Mouse (Mus musculus): ENCODE results near the gene Gm36176. TPM values are rescaled to one million over a fixed set of nuclear protein-coding genes. Genes with fewer than 3 reads are reported as not detected.
A peak's percentile ranks its signal among the peaks of the same experiment; 100 is the strongest.
"Not testable (repeated sequence)": the region's sequence is repeated elsewhere in the genome, so short reads cannot be mapped to it uniquely, and the experiment has no call there.

The Gm36176 gene
- not detected in 2 replicates for polyA plus RNA-seq (2014; fragmentation: Nextera tagmentation; extraction: Ambion mirVana)

DNA sequence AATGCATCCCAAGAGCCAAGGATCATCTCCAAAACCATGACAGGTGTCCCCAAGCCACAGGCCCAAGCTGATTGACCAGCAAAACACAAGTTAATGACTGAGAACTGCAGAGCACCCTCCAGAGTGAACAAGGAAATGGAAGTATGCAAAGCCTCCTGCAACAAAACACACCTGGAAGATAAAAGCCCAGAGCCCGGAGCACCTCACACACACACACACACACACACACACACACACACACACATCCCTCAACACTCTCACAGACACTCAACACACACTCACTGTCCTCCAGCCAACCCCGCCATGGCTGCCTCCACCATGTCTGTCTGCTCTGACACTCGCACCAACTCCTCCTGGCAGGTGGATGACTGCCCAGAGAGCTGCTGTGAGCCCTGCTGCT is at the start of gene Gm36176:
Gene Gm36176 (plus strand): TSS at position 301 of the 400 bp plus-strand sequence.
- ATAC-seq (ENCODE audit: low FRiP score): no peak
- Histone ChIP-seq H3K9me3 (ENCODE audit: control insufficient read depth, low read length) (peaks cover 6% of the 10 kb centered on the region; the same call in 1 of the 2 replicates), H3K4me3 (ENCODE audit: low read depth, low read length) (no peak within 1 kb of the TSS), H3K4me1 (ENCODE audit: control insufficient read depth, insufficient read depth, low read length) (no peaks in the 10 kb centered on the region), H3K27me3 (ENCODE audit: control insufficient read depth, insufficient read depth, low read length) (no peaks in the 10 kb centered on the region), H3K4me2 (no peak within 1 kb of the TSS), H3K9ac (ENCODE audit: low read length) (no peak within 1 kb of the TSS), H3K36me3 (ENCODE audit: control insufficient read depth, insufficient read depth, low read length) (no peaks in the 10 kb centered on the region), H3K27ac (ENCODE audit: low read depth, low read length) (no peak within 1 kb of the TSS)
- 65% methylated on average over 2 of the region's 3 CpGs for WGBS
- no peak for DNase-seq (ENCODE audit: low spot score, missing footprints)

DNA sequence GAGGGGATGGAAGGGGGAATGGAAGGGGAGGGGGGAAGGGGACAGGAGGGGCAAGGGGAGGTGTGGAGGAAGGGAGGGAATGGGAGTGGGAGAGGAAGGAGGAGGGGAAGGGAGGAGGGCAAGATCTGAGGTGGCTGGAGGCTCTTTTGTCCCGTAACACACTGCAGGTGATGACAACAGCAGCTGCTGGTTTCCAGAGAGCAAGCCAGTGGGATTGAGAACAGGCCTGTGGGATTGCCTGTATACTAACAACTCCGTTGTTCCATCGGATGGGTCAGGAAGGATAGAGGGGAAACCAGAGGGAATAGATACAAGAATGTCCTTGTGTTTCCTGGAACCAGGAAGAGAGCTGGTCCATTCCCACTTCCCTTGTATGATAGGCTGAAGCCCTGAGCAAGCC is 48.9 kb upstream of the Gm36176 start:
- Histone ChIP-seq H3K4me1 (ENCODE audit: control insufficient read depth, insufficient read depth, low read length) (peaks cover 2% of the 10 kb centered on the region; the same call in 1 of the 2 replicates), H3K27ac (ENCODE audit: low read depth, low read length) (no peak overlapping the region), H3K4me3 (ENCODE audit: low read depth, low read length) (no peak overlapping the region), H3K9me3 (ENCODE audit: control insufficient read depth, low read length) (no peaks in the 10 kb centered on the region), H3K27me3 (ENCODE audit: control insufficient read depth, insufficient read depth, low read length) (no peaks in the 10 kb centered on the region), H3K4me2 (no peak overlapping the region), H3K9ac (ENCODE audit: low read length) (no peak overlapping the region), H3K36me3 (ENCODE audit: control insufficient read depth, insufficient read depth, low read length) (no peaks in the 10 kb centered on the region)
- ATAC-seq (ENCODE audit: low FRiP score) (no peak), DNase-seq (ENCODE audit: low spot score, missing footprints) (peak; percentile 85)
- WGBS: 19% methylated on average over 3 of the region's 3 CpGs

- H3K9ac ChIP-seq (ENCODE audit: low read length); H3K27ac ChIP-seq (ENCODE audit: low read depth, low read length); ATAC-seq (ENCODE audit: low FRiP score); H3K9me3 ChIP-seq (ENCODE audit: control insufficient read depth, low read length); H3K27me3 ChIP-seq (ENCODE audit: control insufficient read depth, insufficient read depth, low read length); H3K4me2 ChIP-seq; H3K4me3 ChIP-seq (ENCODE audit: low read depth, low read length); H3K4me1 ChIP-seq (ENCODE audit: control insufficient read depth, insufficient read depth, low read length); H3K36me3 ChIP-seq (ENCODE audit: control insufficient read depth, insufficient read depth, low read length): not testable (repeated sequence)
- peak; percentile 81 for DNase-seq (ENCODE audit: low spot score, missing footprints)
- 31% methylated on average over 3 of the region's 3 CpGs for WGBS
These were observed 48.3 kb upstream of the Gm36176 start for GRCm38 (mm10) chr10:77798164-77798920.

DNA sequence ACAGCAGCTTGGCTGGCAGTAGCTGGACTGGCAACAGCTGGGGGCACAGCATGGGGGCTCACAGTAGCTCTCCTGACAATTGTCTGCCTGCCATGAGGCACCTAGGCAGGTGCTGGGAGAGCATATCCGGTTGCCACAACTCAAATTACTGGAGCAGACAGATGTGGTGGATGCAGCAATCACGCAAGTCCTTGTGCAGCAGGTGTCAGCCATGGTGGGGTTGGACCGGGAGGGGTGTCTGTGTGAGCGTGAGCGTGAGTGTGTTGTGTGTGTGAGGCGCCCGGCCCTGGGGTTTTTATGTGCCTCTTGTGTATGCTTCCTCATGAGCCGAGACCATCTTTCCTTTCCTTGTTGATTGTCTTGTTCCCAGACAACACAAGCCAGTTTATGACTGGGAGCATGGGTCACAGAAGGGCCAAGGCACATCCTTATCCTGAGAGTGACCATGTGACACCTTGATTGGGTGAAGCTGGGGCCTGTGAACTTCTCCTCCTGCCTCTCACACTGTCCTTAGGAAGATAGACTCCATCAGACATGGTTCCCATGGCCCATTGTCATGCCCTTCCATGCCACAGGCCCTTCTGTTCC is 47.6 kb upstream of the Gm36176 start, which contains the start of gene Gm19668:
Gene Gm19668 (minus strand): TSS at position 213 of the 588 bp plus-strand sequence.
- Histone ChIP-seq H3K27me3 (ENCODE audit: control insufficient read depth, insufficient read depth, low read length) (no peaks in the 10 kb centered on the region), H3K4me2 (no peak within 1 kb of the TSS), H3K4me1 (ENCODE audit: control insufficient read depth, insufficient read depth, low read length) (peaks cover 2% of the 10 kb centered on the region; the same call in 1 of the 2 replicates), H3K36me3 (ENCODE audit: control insufficient read depth, insufficient read depth, low read length) (no peaks in the 10 kb centered on the region), H3K9me3 (ENCODE audit: control insufficient read depth, low read length) (no peaks in the 10 kb centered on the region), H3K4me3 (ENCODE audit: low read depth, low read length) (no peak within 1 kb of the TSS), H3K9ac (ENCODE audit: low read length) (no peak within 1 kb of the TSS), H3K27ac (ENCODE audit: low read depth, low read length) (no peak within 1 kb of the TSS)
- peak; percentile 79 for DNase-seq (ENCODE audit: low spot score, missing footprints)
- 65% methylated on average over 8 of the region's 8 CpGs for WGBS
- no peak for ATAC-seq (ENCODE audit: low FRiP score)

- Histone ChIP-seq H3K9ac (ENCODE audit: low read length) (no peak overlapping the region), H3K36me3 (ENCODE audit: control insufficient read depth, insufficient read depth, low read length) (no peaks in the 10 kb centered on the region), H3K27me3 (ENCODE audit: control insufficient read depth, insufficient read depth, low read length) (no peaks in the 10 kb centered on the region), H3K9me3 (ENCODE audit: control insufficient read depth, low read length) (no peaks in the 10 kb centered on the region), H3K27ac (ENCODE audit: low read depth, low read length) (no peak overlapping the region), H3K4me3 (ENCODE audit: low read depth, low read length) (no peak overlapping the region), H3K4me2 (no peak overlapping the region), H3K4me1 (ENCODE audit: control insufficient read depth, insufficient read depth, low read length) (0 out of 2 replicates have a peak, but pooled peaks cover under 1% of the 10 kb centered on the region)
- WGBS: 81% methylated on average over 3 of the region's 3 CpGs
- no peak for ATAC-seq (ENCODE audit: low FRiP score)
- peak; percentile 35 for DNase-seq (ENCODE audit: low spot score, missing footprints)
These were observed 42.5 kb upstream of the Gm36176 start for GRCm38 (mm10) chr10:77804095-77804494.

GRCm38 (mm10) chr10:77811743-77812142 is 34.9 kb upstream of the Gm36176 start, which contains the start of gene Gm9507:
Gene Gm9507, minus strand, starts transcription at chr10:77811843.
- H3K27ac ChIP-seq (ENCODE audit: low read depth, low read length): no peak within 1 kb of the TSS
- H3K4me2 ChIP-seq: no peak within 1 kb of the TSS
- no peak within 1 kb of the TSS for H3K9ac ChIP-seq (ENCODE audit: low read length)
- H3K4me3 ChIP-seq (ENCODE audit: low read depth, low read length): no peak within 1 kb of the TSS
- peak; percentile 37 for DNase-seq (ENCODE audit: low spot score, missing footprints)
- H3K4me1 ChIP-seq (ENCODE audit: control insufficient read depth, insufficient read depth, low read length): no peaks in the 10 kb centered on the region
- H3K27me3 ChIP-seq (ENCODE audit: control insufficient read depth, insufficient read depth, low read length): no peaks in the 10 kb centered on the region
- 58% methylated on average over 5 of the region's 5 CpGs for WGBS
- ATAC-seq (ENCODE audit: low FRiP score): no peak
- no peaks in the 10 kb centered on the region for H3K36me3 ChIP-seq (ENCODE audit: control insufficient read depth, insufficient read depth, low read length)
- no peaks in the 10 kb centered on the region for H3K9me3 ChIP-seq (ENCODE audit: control insufficient read depth, low read length)

- Histone ChIP-seq H3K27ac (ENCODE audit: low read depth, low read length) (no peak within 1 kb of the TSS), H3K36me3 (ENCODE audit: control insufficient read depth, insufficient read depth, low read length) (no peaks in the 10 kb centered on the region), H3K4me1 (ENCODE audit: control insufficient read depth, insufficient read depth, low read length) (no peaks in the 10 kb centered on the region), H3K4me3 (ENCODE audit: low read depth, low read length) (no peak within 1 kb of the TSS), H3K9ac (ENCODE audit: low read length) (no peak within 1 kb of the TSS), H3K27me3 (ENCODE audit: control insufficient read depth, insufficient read depth, low read length) (no peaks in the 10 kb centered on the region), H3K4me2 (no peak within 1 kb of the TSS), H3K9me3 (ENCODE audit: control insufficient read depth, low read length) (no peaks in the 10 kb centered on the region)
- peak; percentile 75 for DNase-seq (ENCODE audit: low spot score, missing footprints)
- no peak for ATAC-seq (ENCODE audit: low FRiP score)
- 65% methylated on average over 4 of the region's 4 CpGs for WGBS
These were observed 32.2 kb upstream of the Gm36176 start, which contains the start of gene Gm2696 for GRCm38 (mm10) chr10:77814382-77814781. Gene Gm2696, plus strand, starts transcription at chr10:77814682.

DNA sequence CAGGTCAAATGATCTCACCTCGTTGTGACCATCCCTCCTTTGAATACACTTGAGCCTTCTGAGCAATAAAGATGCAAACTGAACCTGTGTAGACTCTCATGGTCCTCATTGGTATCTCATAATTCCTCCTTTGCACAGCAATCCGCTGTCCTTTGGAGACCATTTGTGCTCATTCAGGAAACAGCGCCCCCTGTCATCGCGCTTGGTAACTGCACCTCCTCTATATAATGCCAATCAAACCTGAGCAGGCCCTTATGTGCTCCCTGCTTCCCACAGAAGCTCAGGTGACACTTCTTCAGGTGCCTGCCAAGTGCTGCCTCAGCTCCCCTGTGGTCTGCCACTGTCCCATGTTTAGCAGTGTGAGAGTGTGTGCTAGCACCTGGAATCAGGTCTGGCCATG is 31.1 kb upstream of the Gm36176 start:
- Histone ChIP-seq H3K27ac (ENCODE audit: low read depth, low read length) (no peak overlapping the region), H3K27me3 (ENCODE audit: control insufficient read depth, insufficient read depth, low read length) (no peaks in the 10 kb centered on the region), H3K4me1 (ENCODE audit: control insufficient read depth, insufficient read depth, low read length) (no peaks in the 10 kb centered on the region), H3K36me3 (ENCODE audit: control insufficient read depth, insufficient read depth, low read length) (no peaks in the 10 kb centered on the region), H3K4me2 (no peak overlapping the region), H3K4me3 (ENCODE audit: low read depth, low read length) (no peak overlapping the region), H3K9me3 (ENCODE audit: control insufficient read depth, low read length) (no peaks in the 10 kb centered on the region), H3K9ac (ENCODE audit: low read length) (no peak overlapping the region)
- peak; percentile 90 for DNase-seq (ENCODE audit: low spot score, missing footprints)
- ATAC-seq (ENCODE audit: low FRiP score): no peak
- 33% methylated on average over 5 of the region's 5 CpGs for WGBS

- 94% methylated on average over 4 of the region's 4 CpGs for WGBS
- H3K27ac ChIP-seq (ENCODE audit: low read depth, low read length): no peak overlapping the region
- H3K27me3 ChIP-seq (ENCODE audit: control insufficient read depth, insufficient read depth, low read length): no peaks in the 10 kb centered on the region
- no peak overlapping the region for H3K4me3 ChIP-seq (ENCODE audit: low read depth, low read length)
- no peaks in the 10 kb centered on the region for H3K4me1 ChIP-seq (ENCODE audit: control insufficient read depth, insufficient read depth, low read length)
- no peak overlapping the region for H3K4me2 ChIP-seq
- ATAC-seq (ENCODE audit: low FRiP score) (no peak), DNase-seq (ENCODE audit: low spot score, missing footprints) (no peak)
- H3K36me3 ChIP-seq (ENCODE audit: control insufficient read depth, insufficient read depth, low read length): no peaks in the 10 kb centered on the region
- no peak overlapping the region for H3K9ac ChIP-seq (ENCODE audit: low read length)
- H3K9me3 ChIP-seq (ENCODE audit: control insufficient read depth, low read length): no peaks in the 10 kb centered on the region
These were observed 28.1 kb upstream of the Gm36176 start for GRCm38 (mm10) chr10:77818523-77818922.

Data from midbrain, embryonic 11.5 days (tissue).